Mouse (Mus musculus) heart, postnatal 0 days (tissue): ENCODE results near the gene Gfra1. TPM values are rescaled to one million over a fixed set of nuclear protein-coding genes. Genes with fewer than 3 reads are reported as not detected.

ENCODE experiments used
- ATAC-seq: fragments of 200-750 bp; cut with Nextera tagmentation; 2 replicates; pipeline ENCODE4 v1.8.0; 2017; ENCODE audit warnings: low read depth, moderate number of reproducible peaks, moderate library complexity; ENCODE audit not compliant: insufficient read depth
- DNase-seq: peaks from one replicate; pipeline ENCODE4 v3.0.0-alpha.2; 2016; ENCODE audit warnings: low spot score
- H3K27ac ChIP-seq: fragments of 300-500 bp; sonication (generic); 2 replicates; pipeline ENCODE4 v1.5.1; 2014; ENCODE audit warnings: low read depth, mild to moderate bottlenecking
- H3K27me3 ChIP-seq: fragments of 300-500 bp; sonication (generic); 2 replicates; pipeline ENCODE4 v1.6.1; 2014; ENCODE audit warnings: low read length, mixed read lengths; ENCODE audit not compliant: control insufficient read depth, insufficient read depth
- H3K36me3 ChIP-seq: fragments of 300-500 bp; sonication (generic); replicated peaks from 2 replicates; pipeline ENCODE4 v1.6.1; 2014; ENCODE audit warnings: low read length, mixed read lengths; ENCODE audit not compliant: control insufficient read depth, insufficient read depth
- H3K4me1 ChIP-seq: fragments of 300-500 bp; sonication (generic); 2 replicates; pipeline ENCODE4 v1.6.1; 2014; ENCODE audit warnings: antibody characterized with exemption; ENCODE audit not compliant: control insufficient read depth, insufficient read depth
- H3K4me2 ChIP-seq: fragments of 300-500 bp; sonication (generic); 2 replicates; pipeline ENCODE4 v1.6.1; 2014; ENCODE audit warnings: low read depth, mild to moderate bottlenecking, low read length, moderate library complexity
- H3K4me3 ChIP-seq: fragments of 300-500 bp; sonication (generic); 2 replicates; pipeline ENCODE4 v1.5.1; 2014; ENCODE audit warnings: low read depth, low read length
- H3K9ac ChIP-seq: fragments of 300-500 bp; sonication (generic); replicated peaks from 2 replicates; pipeline ENCODE4 v1.6.1; 2014; ENCODE audit warnings: low read depth, low read length, mixed read lengths
- H3K9me3 ChIP-seq: fragments of 300-500 bp; sonication (generic); replicated peaks from 2 replicates; pipeline ENCODE4 v1.6.1; 2016; ENCODE audit warnings: low read length; ENCODE audit not compliant: control insufficient read depth
- CTCF ChIP-seq: IDR thresholded peaks from 2 replicates; pipeline ENCODE4 v1.5.1; 2016; ENCODE audit warnings: antibody characterized with exemption, control low read depth, low read depth
- EP300 ChIP-seq: IDR thresholded peaks from 2 replicates; pipeline ENCODE4 v1.6.1; 2016; ENCODE audit warnings: antibody characterized with exemption, low read depth
- WGBS: fragments of 180-500 bp; shearing (Covaris S2); extraction: QIAGEN DNeasy Blood & Tissue Kit; methylation state at CpG from one replicate; pipeline ENCODE4 v1.1.7; 2014; 5-methylcytosine and 5-hydroxymethylcytosine counted together
- polyA plus RNA-seq: library from polyadenylated mRNA; unstranded; fragments of >200 nt; fragmentation: Nextera tagmentation; extraction: Ambion mirVana; gene quantifications from 2 replicates; pipeline ENCODE4 v1.2.1, GENCODE M21; 2015
- total RNA-seq: library from RNA; depleted of rRNA; stranded (reverse); fragments of >200 nt; gene quantifications from 2 replicates; pipeline ENCODE4 v1.2.3, GENCODE M21; 2014; ENCODE audit warnings: low replicate concordance

The Gfra1 gene
- total and polyA plus RNA-seq, 2 experiments from 2014 or later: 0.63 to 0.65 TPM

- H3K9ac ChIP-seq: no peak overlapping the region
- no peak overlapping the region for H3K4me2 ChIP-seq
- H3K4me3 ChIP-seq: no peak overlapping the region
- H3K27ac ChIP-seq: no peak overlapping the region
- no peaks in the 10 kb centered on the region for H3K36me3 ChIP-seq
- H3K9me3 ChIP-seq: 0 out of 2 replicates have a peak, but pooled peaks cover 5% of the 10 kb centered on the region
- TF ChIP-seq EP300 (no peak), CTCF (no peak)
- no peaks in the 10 kb centered on the region for H3K27me3 ChIP-seq
- WGBS: 81% methylated on average over 5 of the region's 5 CpGs
- H3K4me1 ChIP-seq: no peaks in the 10 kb centered on the region
- ATAC-seq: no peak
- no peak for DNase-seq
Observed at GRCm38 (mm10) chr19:58315681-58316080, 140.0 kb downstream of the Gfra1 start.

- H3K4me3 ChIP-seq: no peak overlapping the region
- H3K4me2 ChIP-seq: no peak overlapping the region
- H3K27ac ChIP-seq: no peak overlapping the region
- no peaks in the 10 kb centered on the region for H3K36me3 ChIP-seq
- H3K9ac ChIP-seq: no peak overlapping the region
- no peaks in the 10 kb centered on the region for H3K4me1 ChIP-seq
- 86% methylated on average over 5 of the region's 5 CpGs for WGBS
- H3K9me3 ChIP-seq: 0 out of 2 replicates have a peak, but pooled peaks cover 5% of the 10 kb centered on the region
- TF ChIP-seq CTCF (no peak), EP300 (no peak)
- DNase-seq (no peak), ATAC-seq (no peak)
- H3K27me3 ChIP-seq: no peaks in the 10 kb centered on the region
Observed at GRCm38 (mm10) chr19:58314631-58315030, 141.1 kb downstream of the Gfra1 start.

DNA sequence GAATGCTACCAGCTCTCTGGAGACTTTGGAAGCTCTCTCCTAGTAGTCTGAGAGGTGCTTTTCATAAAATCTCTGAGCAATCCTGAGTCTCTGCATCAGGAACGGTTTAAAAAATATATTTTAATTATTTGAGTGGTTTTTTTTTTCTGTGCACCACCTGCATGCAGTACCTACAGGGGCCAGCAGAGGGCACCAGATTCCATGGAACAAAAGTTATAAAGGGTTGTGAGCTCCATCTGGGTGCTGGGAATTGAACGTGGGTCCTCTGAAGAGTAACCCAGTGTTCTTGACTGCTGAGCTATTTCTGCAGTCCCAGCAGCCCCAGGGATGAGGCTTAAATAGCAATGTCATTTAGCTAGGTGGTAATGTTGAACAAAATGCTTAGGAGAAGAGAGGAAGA is 141.9 kb downstream of the Gfra1 start:
- Histone ChIP-seq H3K36me3 (no peaks in the 10 kb centered on the region), H3K27me3 (no peaks in the 10 kb centered on the region), H3K9me3 (0 out of 2 replicates have a peak, but pooled peaks cover 5% of the 10 kb centered on the region), H3K4me2 (no peak overlapping the region), H3K27ac (no peak overlapping the region), H3K4me3 (no peak overlapping the region), H3K9ac (no peak overlapping the region), H3K4me1 (no peaks in the 10 kb centered on the region)
- ATAC-seq: no peak
- WGBS: 77% methylated on average over 2 of the region's 2 CpGs
- 0 out of 2 replicates have a peak, but pooled peaks have one; percentile 15 for TF ChIP-seq CTCF
- no peak for TF ChIP-seq EP300
- DNase-seq: no peak

GRCm38 (mm10) chr19:58312492-58312891 is 143.2 kb downstream of the Gfra1 start:
- no peak for TF ChIP-seq CTCF
- TF ChIP-seq EP300: no peak
- Histone ChIP-seq H3K4me2 (no peak overlapping the region), H3K4me1 (no peaks in the 10 kb centered on the region), H3K9ac (no peak overlapping the region), H3K27me3 (no peaks in the 10 kb centered on the region), H3K9me3 (0 out of 2 replicates have a peak, but pooled peaks cover 5% of the 10 kb centered on the region), H3K4me3 (no peak overlapping the region), H3K27ac (no peak overlapping the region), H3K36me3 (no peaks in the 10 kb centered on the region)
- ATAC-seq (no peak), DNase-seq (no peak)
- WGBS: 73% methylated on average over 2 of the region's 2 CpGs

- H3K9ac ChIP-seq: no peak overlapping the region
- ATAC-seq: no peak
- no peak overlapping the region for H3K4me3 ChIP-seq
- no peak for DNase-seq
- no peak for TF ChIP-seq EP300
- no peak for TF ChIP-seq CTCF
- H3K4me2 ChIP-seq: no peak overlapping the region
- 0 out of 2 replicates have a peak, but pooled peaks cover 9% of the 10 kb centered on the region for H3K9me3 ChIP-seq
- WGBS: 74% methylated on average over 12 of the region's 12 CpGs
- no peaks in the 10 kb centered on the region for H3K27me3 ChIP-seq
- H3K36me3 ChIP-seq: no peaks in the 10 kb centered on the region
- H3K4me1 ChIP-seq: no peaks in the 10 kb centered on the region
- no peak overlapping the region for H3K27ac ChIP-seq
Observed at GRCm38 (mm10) chr19:58310334-58311315, 145.1 kb downstream of the Gfra1 start.
